Mouse (Mus musculus) hindbrain, postnatal 0 days (tissue): ENCODE results near the gene Mogs. TPM values are rescaled to one million over a fixed set of nuclear protein-coding genes. Genes with fewer than 3 reads are reported as not detected.
A peak's percentile ranks its signal among the peaks of the same experiment; 100 is the strongest.

Experiments used
- ATAC-seq: fragments of 200-750 bp; cut with Nextera tagmentation; 2 replicates; pipeline ENCODE4 v1.8.0; 2017; ENCODE audit warnings: mild to moderate bottlenecking, moderate TSS enrichment, moderate library complexity
- DNase-seq: peaks from one replicate; pipeline ENCODE4 v3.0.0-alpha.2; 2015; ENCODE audit warnings: low spot score
- H3K27ac ChIP-seq: fragments of 300-500 bp; sonication (generic); 2 replicates; pipeline ENCODE4 v1.5.1; 2014; ENCODE audit warnings: mild to moderate bottlenecking
- H3K27me3 ChIP-seq: fragments of 300-500 bp; sonication (generic); 2 replicates; pipeline ENCODE4 v1.6.1; 2014; ENCODE audit warnings: low read length, mixed read lengths; ENCODE audit not compliant: insufficient read depth
- H3K36me3 ChIP-seq: fragments of 300-500 bp; sonication (generic); 2 replicates; pipeline ENCODE4 v1.6.1; 2014; ENCODE audit warnings: low read length, mixed read lengths; ENCODE audit not compliant: insufficient read depth
- H3K4me1 ChIP-seq: fragments of 300-500 bp; sonication (generic); 2 replicates; pipeline ENCODE4 v1.6.1; 2014; ENCODE audit warnings: antibody characterized with exemption, low read length, mixed read lengths; ENCODE audit not compliant: insufficient read depth
- H3K4me2 ChIP-seq: fragments of 300-500 bp; sonication (generic); 2 replicates; pipeline ENCODE4 v1.6.1; 2014; ENCODE audit warnings: low read depth, mild to moderate bottlenecking, low read length, moderate library complexity, mixed read lengths
- H3K4me3 ChIP-seq: fragments of 300-500 bp; sonication (generic); 2 replicates; pipeline ENCODE4 v1.5.1; 2014; ENCODE audit warnings: low read length
- H3K9ac ChIP-seq: fragments of 300-500 bp; sonication (generic); replicated peaks from 2 replicates; pipeline ENCODE4 v1.6.1; 2014; ENCODE audit warnings: mild to moderate bottlenecking, low read length, moderate library complexity, mixed read lengths
- H3K9me3 ChIP-seq: fragments of 300-500 bp; sonication (generic); 2 replicates; pipeline ENCODE4 v1.6.1; 2016; ENCODE audit warnings: low read length, mixed read lengths
- CTCF ChIP-seq: IDR thresholded peaks from 2 replicates; pipeline ENCODE4 v1.5.1; 2016; ENCODE audit warnings: antibody characterized with exemption, control low read depth, low read depth
- WGBS: fragments of 180-500 bp; shearing (Covaris S2); extraction: QIAGEN DNeasy Blood & Tissue Kit; methylation state at CpG from one replicate; pipeline ENCODE4 v1.1.7; 2014; 5-methylcytosine and 5-hydroxymethylcytosine counted together
- polyA plus RNA-seq: library from polyadenylated mRNA; unstranded; fragments of >200 nt; fragmentation: Nextera tagmentation; extraction: Ambion mirVana; gene quantifications from 2 replicates; pipeline ENCODE4 v1.2.1, GENCODE M21; 2015
- total RNA-seq: library from RNA; depleted of rRNA; stranded (reverse); fragments of >200 nt; gene quantifications from 2 replicates; pipeline ENCODE4 v1.2.3, GENCODE M21; 2014

Gene Mogs
- total and polyA plus RNA-seq, 2 experiments from 2014 or later = 21.1 to 48.5 TPM

GRCm38 (mm10) chr6:83092416-83093127 is 22.7 kb upstream of the Mogs start:
- ATAC-seq (no peak), DNase-seq (no peak)
- H3K4me1 ChIP-seq = no peaks in the 10 kb centered on the region
- no peak overlapping the region for H3K4me3 ChIP-seq
- no peak overlapping the region for H3K9ac ChIP-seq
- no peak for TF ChIP-seq CTCF
- H3K27ac ChIP-seq = no peak overlapping the region
- H3K36me3 ChIP-seq = no peaks in the 10 kb centered on the region
- peaks cover 22% of the 10 kb centered on the region for H3K27me3 ChIP-seq
- H3K4me2 ChIP-seq = no peak overlapping the region
- 42% methylated on average over 6 of the region's 6 CpGs for WGBS
- no peaks in the 10 kb centered on the region for H3K9me3 ChIP-seq

GRCm38 (mm10) chr6:83095968-83096367 is 19.3 kb upstream of the Mogs start:
- no peak for ATAC-seq
- H3K9ac ChIP-seq = no peak overlapping the region
- H3K27me3 ChIP-seq = no peaks in the 10 kb centered on the region
- H3K36me3 ChIP-seq = no peaks in the 10 kb centered on the region
- no peak overlapping the region for H3K27ac ChIP-seq
- TF ChIP-seq CTCF = no peak
- H3K4me1 ChIP-seq = no peaks in the 10 kb centered on the region
- H3K4me3 ChIP-seq = no peak overlapping the region
- H3K4me2 ChIP-seq = no peak overlapping the region
- H3K9me3 ChIP-seq = no peaks in the 10 kb centered on the region
- DNase-seq = no peak
- WGBS = 48% methylated on average over 6 of the region's 6 CpGs

- no peaks in the 10 kb centered on the region for H3K36me3 ChIP-seq
These were observed 16.9 kb upstream of the Mogs start for GRCm38 (mm10) chr6:83098411-83098810.

GRCm38 (mm10) chr6:83101316-83101687 is 14.0 kb upstream of the Mogs start, which contains the start of the genes Ccdc142 and Gm42688:
Gene Ccdc142, plus strand, starts transcription at chr6:83101601.
Gene Gm42688, plus strand, starts transcription at chr6:83101617.
- Histone ChIP-seq H3K9ac (peak within 1 kb of the TSS; percentile 80), H3K4me3 (peak within 1 kb of the TSS; percentile 75), H3K4me1 (peaks cover 15% of the 10 kb centered on the region), H3K36me3 (peaks cover 3% of the 10 kb centered on the region; the same call in 1 of the 2 replicates), H3K4me2 (peak within 1 kb of the TSS; percentile 90), H3K27ac (peak within 1 kb of the TSS; percentile 91), H3K9me3 (no peaks in the 10 kb centered on the region), H3K27me3 (no peaks in the 10 kb centered on the region)
- under 1% methylated on average over 25 of the region's 25 CpGs for WGBS
- DNase-seq (peak; percentile 94), ATAC-seq (peak; percentile 93)
- peak; percentile 80 for TF ChIP-seq CTCF

More at GRCm38 (mm10) chr6:83098411-83098810, 16.9 kb upstream of the Mogs start:
- no peak overlapping the region for H3K4me3 ChIP-seq
- H3K9ac ChIP-seq = no peak overlapping the region
- no peaks in the 10 kb centered on the region for H3K9me3 ChIP-seq
- DNase-seq (no peak), ATAC-seq (no peak)
- no peak overlapping the region for H3K27ac ChIP-seq
- no peak overlapping the region for H3K4me2 ChIP-seq
- no peaks in the 10 kb centered on the region for H3K27me3 ChIP-seq
- no peak for TF ChIP-seq CTCF
- H3K4me1 ChIP-seq = peaks cover 12% of the 10 kb centered on the region
- 74% methylated on average over 2 of the region's 2 CpGs for WGBS

DNA sequence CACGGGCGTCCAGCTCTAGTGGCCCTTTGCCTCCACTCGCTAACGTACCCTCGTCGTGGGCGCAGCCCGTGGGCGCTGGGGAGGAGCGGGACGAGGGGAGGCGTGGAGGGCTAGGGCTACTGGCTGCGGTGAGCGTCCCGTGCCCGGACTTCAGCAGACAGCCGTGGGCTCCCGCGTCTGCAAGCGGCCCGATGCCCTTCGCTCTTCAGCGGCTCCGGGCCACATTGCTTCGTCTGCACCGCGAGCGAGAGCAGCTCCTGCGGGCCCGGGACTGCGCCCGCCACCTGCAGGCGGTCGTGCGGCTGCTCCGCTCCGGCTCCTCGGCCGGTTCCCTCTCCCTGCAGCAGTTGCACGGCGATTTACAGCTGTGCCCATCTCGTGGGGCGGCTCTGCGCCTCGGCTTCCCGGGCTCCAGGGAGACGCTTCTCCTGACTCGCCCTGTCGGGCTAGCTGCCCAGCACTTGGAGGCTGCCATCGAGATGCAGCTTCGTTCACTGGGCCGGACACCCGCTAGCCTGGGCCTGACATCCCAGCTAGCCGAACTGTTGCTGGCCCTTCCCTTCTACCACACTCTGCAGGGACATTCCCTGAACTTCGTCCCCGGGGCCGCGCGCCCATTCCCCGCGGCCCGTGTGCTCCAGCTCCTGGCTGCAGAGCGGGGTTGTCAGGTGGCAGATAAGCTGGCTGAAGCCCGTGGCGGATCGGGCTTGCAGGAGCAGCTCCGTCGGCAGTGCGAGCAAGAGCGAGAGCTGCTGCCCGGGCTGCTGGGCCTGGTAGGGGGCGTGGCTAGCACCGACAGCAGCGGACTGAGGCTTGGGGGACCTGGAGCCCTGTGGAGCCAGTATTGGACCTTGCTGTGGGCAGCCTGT is 13.4 kb upstream of the Mogs start:
- peaks cover 15% of the 10 kb centered on the region for H3K4me1 ChIP-seq
- WGBS = under 1% methylated on average over 63 of the region's 74 CpGs
- H3K9ac ChIP-seq = peak overlapping the region; percentile 80
- peak overlapping the region; percentile 75 for H3K4me3 ChIP-seq
- H3K4me2 ChIP-seq = peak overlapping the region; percentile 90
- H3K27me3 ChIP-seq = no peaks in the 10 kb centered on the region
- peak overlapping the region; percentile 91 for H3K27ac ChIP-seq
- peak; percentile 81 for ATAC-seq
- H3K36me3 ChIP-seq = peaks cover 3% of the 10 kb centered on the region; the same call in 1 of the 2 replicates
- H3K9me3 ChIP-seq = no peaks in the 10 kb centered on the region
- peak; percentile 70 for DNase-seq
- peak; percentile 29; the same call in 1 of the 2 replicates for TF ChIP-seq CTCF

- no peak for ATAC-seq
- no peaks in the 10 kb centered on the region for H3K9me3 ChIP-seq
- no peak overlapping the region for H3K27ac ChIP-seq
- H3K4me1 ChIP-seq = peaks cover 19% of the 10 kb centered on the region
- peak overlapping the region; percentile 90 for H3K4me2 ChIP-seq
- DNase-seq = no peak
- H3K9ac ChIP-seq = peak overlapping the region; percentile 80; the same call in 1 of the 2 replicates
- 49% methylated on average over 11 of the region's 11 CpGs for WGBS
- TF ChIP-seq CTCF = no peak
- H3K4me3 ChIP-seq = peak overlapping the region; percentile 75
- peaks cover 7% of the 10 kb centered on the region; the same call in 1 of the 2 replicates for H3K36me3 ChIP-seq
- H3K27me3 ChIP-seq = no peaks in the 10 kb centered on the region
These were observed 12.1 kb upstream of the Mogs start for GRCm38 (mm10) chr6:83103130-83103650.
